Mouse (Mus musculus) embryonic fibroblast, embryonic 13.5 days (primary cell): ENCODE measurements around the gene Hhex. TPM values are rescaled to one million over a fixed set of nuclear protein-coding genes. Genes with fewer than 3 reads are reported as not detected.

ENCODE experiments used
- H3K27ac ChIP-seq: 2 replicates; pipeline ENCODE4 v1.5.1; 2012; ENCODE audit warnings: low read length, control low read depth, inconsistent platforms; ENCODE audit not compliant: insufficient read depth
- H3K4me1 ChIP-seq: 2 replicates; pipeline ENCODE4 v1.6.1; 2011; ENCODE audit warnings: low read length; ENCODE audit not compliant: control insufficient read depth, insufficient read depth
- H3K4me3 ChIP-seq: 2 replicates; pipeline ENCODE4 v1.5.1; 2011; ENCODE audit warnings: mild to moderate bottlenecking, control low read depth, low read length; ENCODE audit not compliant: insufficient read depth
- CTCF ChIP-seq: IDR thresholded peaks from 2 replicates; pipeline ENCODE4 v1.5.1; 2011; ENCODE audit warnings: mild to moderate bottlenecking, control low read depth, low read length, moderate library complexity, borderline replicate concordance; ENCODE audit not compliant: insufficient read depth
- POLR2A ChIP-seq: IDR thresholded peaks from 2 replicates; pipeline ENCODE4 v1.6.1; 2011; ENCODE audit warnings: low read depth, mild to moderate bottlenecking, control low read depth, low read length, moderate library complexity
- polyA plus RNA-seq: library from polyadenylated mRNA; stranded (reverse); fragments of >200 nt; gene quantifications from 2 replicates; pipeline ENCODE4 v1.2.4, GENCODE M21; 2011; ENCODE audit warnings: low read depth; ENCODE audit not compliant: missing spikeins, insufficient read length

Hhex gene
- polyA plus RNA-seq, 1 experiment, result 0.84 TPM

DNA sequence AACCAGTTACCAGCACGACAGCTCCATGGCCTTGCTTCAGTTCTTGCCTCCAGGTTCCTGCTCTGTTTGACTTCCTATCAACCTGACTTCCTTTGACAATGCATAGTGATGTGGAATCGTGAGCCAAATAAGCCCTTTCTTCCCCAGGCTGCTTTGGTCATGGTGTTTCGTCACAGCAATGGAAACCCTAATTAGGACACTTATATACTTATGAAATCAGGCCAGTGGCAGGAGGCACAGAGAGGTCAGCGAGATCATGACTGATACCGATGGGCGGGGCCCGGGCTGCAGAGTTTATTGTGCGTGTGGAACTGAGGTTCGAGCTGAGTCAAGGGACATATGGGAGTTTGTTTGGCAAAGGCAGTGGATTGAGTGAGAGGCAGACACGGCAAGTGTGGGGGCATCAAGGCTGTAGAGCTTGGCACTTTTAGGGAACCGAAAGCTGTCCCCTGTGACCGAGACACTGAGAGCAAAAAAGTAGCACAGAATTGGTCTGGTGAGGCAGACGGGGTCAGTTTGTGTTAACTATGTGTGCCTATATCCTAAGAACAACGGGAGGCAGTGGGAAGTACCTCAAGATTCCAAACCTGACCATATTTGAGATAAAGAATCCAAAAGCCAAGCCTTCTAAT is 48.1 kb downstream of the Hhex start:
- Histone ChIP-seq H3K4me1 (no peaks in the 10 kb centered on the region), H3K27ac (no peak overlapping the region), H3K4me3 (no peak overlapping the region)
- no peak for TF ChIP-seq CTCF
- no peak for TF ChIP-seq POLR2A

DNA sequence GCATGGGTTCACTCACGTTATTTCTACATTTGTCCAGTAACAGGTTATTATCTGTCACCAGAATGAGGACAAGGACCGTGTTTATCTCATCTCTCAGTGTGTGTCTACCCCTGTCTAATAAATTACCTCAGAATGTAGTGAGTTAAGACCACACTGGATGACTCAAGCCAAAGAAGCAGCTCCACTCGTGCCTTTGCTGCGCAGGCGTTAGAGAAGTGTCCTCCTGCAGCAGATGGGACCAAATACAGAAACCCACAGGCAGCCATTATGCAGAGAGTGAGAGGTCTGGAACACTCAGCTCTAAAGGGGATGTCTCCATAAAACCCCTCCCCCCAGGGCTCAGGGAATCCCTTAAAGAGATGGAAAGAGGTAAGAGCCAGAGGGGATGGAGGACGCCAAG is 50.2 kb downstream of the Hhex start:
- no peak for TF ChIP-seq POLR2A
- no peak for TF ChIP-seq CTCF
- Histone ChIP-seq H3K27ac (no peak overlapping the region), H3K4me1 (no peaks in the 10 kb centered on the region), H3K4me3 (no peak overlapping the region)

DNA sequence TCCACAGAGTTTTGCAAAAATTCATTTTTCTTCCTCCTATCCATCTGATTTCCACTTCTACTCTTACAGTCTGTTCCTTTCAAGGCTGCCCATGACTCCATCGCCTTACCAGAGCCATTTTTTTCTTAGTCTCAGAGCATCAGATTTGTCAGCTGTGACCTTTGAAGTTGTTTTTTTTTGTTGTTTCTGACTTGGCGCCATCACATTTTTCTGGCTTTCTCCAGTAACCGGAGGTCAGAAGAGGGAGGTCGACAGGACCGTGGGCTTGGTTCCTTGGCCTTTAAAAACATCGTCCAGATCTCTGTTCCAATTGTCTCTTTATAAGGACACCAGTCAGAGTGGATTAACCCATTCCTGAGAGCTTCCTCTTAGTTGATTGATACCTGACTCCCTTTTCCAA is 52.2 kb downstream of the Hhex start:
- Histone ChIP-seq H3K4me1 (no peaks in the 10 kb centered on the region), H3K27ac (no peak overlapping the region), H3K4me3 (no peak overlapping the region)
- no peak for TF ChIP-seq POLR2A
- TF ChIP-seq CTCF, result no peak

DNA sequence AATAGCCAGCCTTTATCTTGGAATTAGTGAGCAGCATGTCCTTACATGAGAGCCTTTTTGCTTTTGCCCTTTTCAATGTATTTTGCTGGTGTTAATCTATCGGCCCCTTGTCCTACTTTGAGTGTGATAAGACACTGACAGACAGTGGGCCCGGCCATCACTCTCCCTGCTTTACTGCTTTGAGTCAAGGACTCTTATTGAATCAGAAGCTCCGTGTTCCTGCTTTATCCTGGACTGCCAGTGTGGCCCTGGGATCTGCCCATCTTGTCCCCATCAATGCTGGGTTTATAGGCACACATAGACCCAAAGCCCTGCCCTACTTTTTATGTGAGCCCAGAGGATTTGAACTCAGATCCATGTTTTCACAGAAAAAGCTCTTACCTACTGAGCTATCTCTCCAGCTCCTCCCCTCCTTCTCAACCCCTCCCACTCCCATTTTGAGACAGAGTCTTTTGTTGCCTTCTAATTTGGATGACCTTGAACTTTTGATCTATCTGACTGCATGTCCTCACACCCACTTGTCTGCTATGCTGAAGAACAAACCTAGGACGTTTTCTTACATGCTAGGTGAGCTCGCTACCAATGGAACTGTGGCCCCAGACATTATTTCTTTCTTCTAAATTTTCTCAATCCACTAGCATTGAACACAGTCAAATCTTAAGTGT is 53.3 kb downstream of the Hhex start:
- H3K27ac ChIP-seq, result no peak overlapping the region
- no peaks in the 10 kb centered on the region for H3K4me1 ChIP-seq
- no peak for TF ChIP-seq POLR2A
- TF ChIP-seq CTCF, result no peak
- H3K4me3 ChIP-seq, result no peak overlapping the region

DNA sequence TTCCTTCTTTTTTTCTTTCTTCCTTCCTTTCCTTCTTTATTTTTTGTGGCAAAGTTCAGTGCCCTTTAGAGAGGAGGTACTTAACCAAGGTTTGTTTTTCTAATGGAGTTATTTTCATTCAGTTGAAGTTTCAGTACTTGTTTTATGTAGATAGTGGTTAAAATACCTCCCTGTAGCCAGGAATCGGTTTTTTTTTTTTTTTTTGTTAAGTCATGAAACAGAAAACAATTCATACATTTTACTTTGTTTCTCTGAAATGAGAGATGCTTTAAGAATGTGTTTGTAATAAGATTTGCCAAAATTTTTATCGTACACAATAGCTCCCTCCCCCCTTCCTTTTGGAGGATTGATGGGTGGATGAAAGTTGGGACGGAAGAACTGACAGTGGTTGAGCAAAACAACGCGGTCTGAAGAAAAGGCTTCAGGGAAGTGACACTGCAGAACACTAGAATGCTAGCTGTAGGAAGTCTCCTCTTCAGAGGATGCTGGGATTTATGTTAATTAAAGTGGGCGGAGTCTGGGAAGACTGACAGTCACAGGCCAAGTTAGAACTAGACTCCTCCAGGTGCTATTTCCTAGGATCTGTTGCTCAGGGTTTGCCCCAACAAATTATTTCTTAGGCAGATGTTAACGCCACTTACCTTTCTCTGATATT is 54.1 kb downstream of the Hhex start:
- no peak overlapping the region for H3K27ac ChIP-seq
- H3K4me1 ChIP-seq, result no peaks in the 10 kb centered on the region
- H3K4me3 ChIP-seq, result no peak overlapping the region
- TF ChIP-seq CTCF, result no peak
- no peak for TF ChIP-seq POLR2A

Other genes starting within 250 kb of the Hhex start
- gene March5, start 227.3 kb upstream of the Hhex start, polyA plus RNA-seq, result 165 and 189 TPM in 2 replicates
- gene Cpeb3, start 226.2 kb upstream of the Hhex start, polyA plus RNA-seq, result 2.2 and 2.3 TPM in 2 replicates
- gene Ide, start 97.0 kb upstream of the Hhex start, polyA plus RNA-seq, result 59.2 and 62.2 TPM in 2 replicates
- gene Kif11, start 58.4 kb upstream of the Hhex start, polyA plus RNA-seq, result 31.8 and 48.6 TPM in 2 replicates
- gene Exoc6, start 115.6 kb downstream of the Hhex start, polyA plus RNA-seq, result 2.5 and 3.2 TPM in 2 replicates